Mouse (Mus musculus): ENCODE data around the gene Cela1. TPM values are rescaled to one million over a fixed set of nuclear protein-coding genes. Genes with fewer than 3 reads are reported as not detected.
A peak's percentile ranks its signal among the peaks of the same experiment; 100 is the strongest.

Cela1 gene
- 124 and 168 TPM in 2 replicates for total RNA-seq (2014; fragmentation: Nextera tagmentation)
- 87.7 and 112 TPM in 2 replicates for total RNA-seq (2017)

GRCm38 (mm10) chr15:100687430-100687971 lies at the start of gene Cela1:
Cela1 (minus strand) TSS chr15:100687921.
- no peak for ATAC-seq (replicated peaks; ENCODE audit: low FRiP score, low TSS enrichment, poor library complexity, severe bottlenecking)

DNA sequence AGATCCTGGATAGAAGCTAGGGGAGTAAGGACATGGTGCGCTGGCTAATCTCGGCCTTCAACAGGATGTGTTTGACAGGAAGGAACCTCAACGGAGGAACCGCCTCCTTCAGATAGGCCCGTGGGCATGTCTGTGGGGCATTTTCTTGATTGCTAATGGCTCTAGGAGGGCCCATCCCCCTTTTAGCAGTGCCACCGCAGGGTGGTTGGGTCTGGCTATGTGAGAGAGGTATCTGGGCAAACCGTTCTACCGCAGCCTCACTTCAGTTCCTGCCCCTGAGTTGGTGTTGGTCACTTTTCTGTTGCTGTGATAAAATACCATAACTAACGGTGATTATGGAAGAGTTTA lies 48.2 kb upstream of the Cela1 start:
- peak; percentile 37 for ATAC-seq (replicated peaks; ENCODE audit: low FRiP score, low TSS enrichment, poor library complexity, severe bottlenecking)

DNA sequence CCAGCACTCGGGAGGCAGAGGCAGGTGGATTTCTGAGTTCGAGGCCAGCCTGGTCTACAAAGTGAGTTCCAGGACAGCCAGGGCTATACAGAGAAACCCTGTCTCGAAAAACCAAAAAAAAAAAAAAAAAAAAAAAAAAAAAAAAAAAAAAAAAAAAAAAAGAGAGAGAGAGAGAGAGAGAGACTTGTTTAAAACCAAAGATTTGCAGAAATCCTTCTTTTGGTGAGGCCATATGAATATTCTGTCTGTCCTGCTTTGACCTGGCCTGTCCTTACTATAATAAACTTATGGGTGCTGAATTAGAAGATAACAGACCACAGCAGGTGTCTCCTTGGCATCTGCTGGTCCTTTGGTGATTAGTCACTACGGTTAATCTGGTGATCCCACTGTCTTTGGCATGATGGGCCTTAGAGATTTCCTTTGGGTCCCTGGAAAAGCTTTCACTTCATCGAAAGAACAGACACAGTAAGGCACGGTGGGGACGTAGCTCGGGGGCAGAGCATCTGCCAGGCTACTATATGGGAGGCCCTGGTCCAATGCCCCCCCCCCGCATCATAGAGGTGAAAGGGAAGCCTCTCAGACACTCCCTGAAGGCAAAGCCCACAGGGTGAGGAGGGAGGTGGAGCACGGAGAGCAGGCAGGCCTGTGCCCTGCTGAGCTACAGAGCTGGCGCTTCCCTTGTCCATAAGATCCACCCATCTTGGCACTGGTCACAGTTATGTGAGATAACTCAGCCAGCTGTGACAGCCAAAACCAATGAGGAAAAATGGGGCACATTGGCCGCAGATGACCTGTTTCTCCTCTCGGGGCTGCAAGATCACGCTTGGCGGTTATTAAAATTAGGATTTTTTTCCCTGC lies 47.6 kb upstream of the Cela1 start:
- ATAC-seq (replicated peaks; ENCODE audit: low FRiP score, low TSS enrichment, poor library complexity, severe bottlenecking) = peak; percentile 55

DNA sequence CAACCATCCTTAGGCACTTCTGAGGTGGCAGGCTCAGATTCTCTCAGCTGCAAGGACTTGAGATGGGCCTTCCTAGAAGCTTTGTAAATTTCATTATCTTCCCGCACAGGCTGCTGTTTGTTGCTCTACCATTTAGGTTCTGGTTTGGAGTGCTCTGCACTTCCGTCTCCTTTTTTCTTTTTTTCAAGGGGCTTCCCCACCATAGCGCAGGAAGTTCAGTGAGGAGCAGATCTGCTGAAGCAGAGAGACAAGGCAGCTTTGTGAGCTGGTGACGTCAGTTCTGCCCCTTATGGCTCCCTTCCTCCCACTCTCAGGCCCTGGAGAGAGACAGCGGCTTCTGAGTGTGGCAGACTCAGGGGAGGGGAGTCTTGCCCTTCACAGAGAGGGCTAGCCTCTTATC lies 44.9 kb upstream of the Cela1 start:
- ATAC-seq (replicated peaks; ENCODE audit: low FRiP score, low TSS enrichment, poor library complexity, severe bottlenecking) = no peak

GRCm38 (mm10) chr15:100731081-100731480 lies 43.4 kb upstream of the Cela1 start:
- no peak for ATAC-seq (replicated peaks; ENCODE audit: low FRiP score, low TSS enrichment, poor library complexity, severe bottlenecking)

DNA sequence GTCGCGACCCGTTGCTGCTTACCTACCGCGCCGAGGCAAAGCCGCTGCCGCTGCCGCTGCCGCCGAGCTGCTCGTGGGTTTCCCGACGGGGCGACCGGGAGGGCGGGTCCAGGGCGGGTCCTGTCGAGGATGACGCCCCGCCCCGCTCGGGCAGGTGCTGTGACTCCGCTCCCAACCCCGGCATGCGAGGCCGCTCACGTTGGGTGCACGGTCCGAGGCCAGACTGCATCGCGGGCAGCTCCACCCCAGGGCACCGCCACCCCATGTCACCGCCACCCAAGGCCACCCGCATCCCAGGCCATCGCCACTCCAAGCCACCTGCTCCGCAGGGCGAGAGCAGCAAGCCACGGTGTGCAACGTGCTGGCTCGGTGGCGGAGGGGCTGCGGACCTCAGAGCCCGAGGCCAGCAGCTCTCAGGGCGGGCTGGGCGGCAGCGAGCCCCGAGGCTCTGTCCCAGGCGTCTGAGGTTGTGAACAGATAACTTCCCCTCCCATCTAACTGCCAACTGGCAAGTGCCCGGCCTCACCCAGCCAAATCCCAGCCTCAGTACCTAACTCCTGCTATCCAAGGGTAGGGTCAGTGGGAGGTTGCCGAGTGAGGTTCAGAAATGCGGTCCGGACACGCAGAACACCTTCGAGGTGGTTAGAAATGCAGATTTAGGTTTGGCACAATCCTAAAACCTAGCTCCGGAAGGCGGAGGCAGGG lies 41.7 kb upstream of the Cela1 start, which contains the start of gene Galnt6:
Gene Galnt6 (minus strand): TSS at position 96 of the 705 bp plus-strand sequence.
- peak; percentile 34 for ATAC-seq (replicated peaks; ENCODE audit: low FRiP score, low TSS enrichment, poor library complexity, severe bottlenecking)

DNA sequence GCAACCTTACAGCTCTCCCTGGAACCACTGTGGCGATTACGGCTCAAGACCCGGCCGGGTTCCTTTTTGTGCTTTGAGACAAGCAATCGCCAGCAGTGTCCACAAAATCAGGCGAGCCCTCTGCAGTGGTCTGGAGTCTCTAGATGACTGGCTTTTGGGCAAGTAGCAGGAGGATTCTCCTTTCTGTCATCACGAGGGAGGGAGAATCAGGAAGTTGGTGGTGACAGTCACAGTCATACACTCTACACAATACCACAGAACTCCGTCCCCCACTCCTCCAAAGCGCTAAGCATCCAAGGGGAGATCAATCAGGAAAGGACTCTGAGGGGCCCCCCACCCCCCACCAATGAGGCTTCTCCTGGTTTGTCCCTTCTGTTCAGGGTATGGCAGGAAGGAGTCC lies 40.9 kb upstream of the Cela1 start:
- ATAC-seq (replicated peaks; ENCODE audit: low FRiP score, low TSS enrichment, poor library complexity, severe bottlenecking) = 0 out of 2 replicates have a peak, but pooled peaks have one; percentile 0

DNA sequence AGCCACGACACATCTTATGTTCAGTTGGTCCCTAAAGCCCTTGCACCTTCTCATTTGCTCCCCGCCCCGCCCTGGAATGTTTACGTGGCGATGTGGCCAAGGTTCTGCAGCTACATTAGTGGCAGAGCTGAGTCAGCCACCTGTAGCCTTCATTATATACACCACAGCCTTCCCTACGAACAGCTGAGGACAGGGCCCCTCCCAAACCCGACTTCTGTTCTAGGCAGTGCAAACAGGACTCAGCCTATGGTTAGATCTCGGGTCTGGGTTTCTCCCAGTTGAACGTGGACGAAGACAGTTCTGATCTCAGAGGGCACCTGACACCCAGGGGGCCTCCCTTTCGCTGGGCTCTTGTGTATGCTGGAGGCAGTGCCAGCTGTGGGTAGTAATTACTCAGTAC lies 40.1 kb upstream of the Cela1 start:
- no peak for ATAC-seq (replicated peaks; ENCODE audit: low FRiP score, low TSS enrichment, poor library complexity, severe bottlenecking)

GRCm38 (mm10) chr15:100726721-100727120 lies 39.0 kb upstream of the Cela1 start:
- no peak for ATAC-seq (replicated peaks; ENCODE audit: low FRiP score, low TSS enrichment, poor library complexity, severe bottlenecking)

GRCm38 (mm10) chr15:100723505-100723904 lies 35.8 kb upstream of the Cela1 start:
- no peak for ATAC-seq (replicated peaks; ENCODE audit: low FRiP score, low TSS enrichment, poor library complexity, severe bottlenecking)

- no peak for ATAC-seq (replicated peaks; ENCODE audit: low FRiP score, low TSS enrichment, poor library complexity, severe bottlenecking)
Measured at GRCm38 (mm10) chr15:100722564-100722963, 34.8 kb upstream of the Cela1 start.

DNA sequence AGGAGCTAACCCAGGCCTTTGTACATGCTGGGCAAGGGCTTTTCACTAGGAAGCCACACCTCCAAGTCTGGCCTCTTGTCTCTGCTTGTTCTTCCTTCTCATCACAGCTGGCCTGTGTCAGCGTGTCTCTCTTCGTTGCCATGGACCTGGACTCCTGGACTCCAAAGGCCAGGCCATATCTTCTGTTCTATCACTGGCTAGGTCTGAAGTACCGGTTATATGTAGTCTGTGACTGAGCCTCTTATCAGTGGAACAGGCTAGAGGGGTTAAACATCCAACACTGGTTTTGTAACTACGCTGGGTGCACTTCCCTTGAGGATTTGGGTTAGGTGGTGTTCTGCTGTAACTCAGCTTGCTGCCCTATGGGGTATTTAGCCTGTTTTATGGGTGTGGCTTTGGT lies 34.3 kb upstream of the Cela1 start:
- no peak for ATAC-seq (replicated peaks; ENCODE audit: low FRiP score, low TSS enrichment, poor library complexity, severe bottlenecking)

DNA sequence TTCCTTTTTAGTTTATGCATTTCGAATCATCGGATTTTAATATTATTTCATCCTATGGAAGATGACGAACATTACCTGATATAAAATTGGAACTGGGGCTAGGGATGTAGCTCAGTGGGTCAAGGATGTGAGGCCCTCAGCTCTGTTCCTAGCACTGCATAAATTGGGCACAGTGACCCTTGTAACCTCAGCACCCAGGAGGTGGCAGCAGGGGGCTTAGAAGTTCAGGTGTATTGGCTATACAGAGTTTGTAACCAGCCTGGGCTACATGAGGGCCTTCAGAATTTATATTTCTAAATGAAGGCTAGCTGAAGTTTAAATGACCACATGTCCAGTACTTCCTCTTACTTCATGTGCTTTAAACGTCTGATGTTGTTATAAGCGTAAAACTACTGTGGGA lies 33.7 kb upstream of the Cela1 start:
- ATAC-seq (replicated peaks; ENCODE audit: low FRiP score, low TSS enrichment, poor library complexity, severe bottlenecking) = no peak

- no peak for ATAC-seq (replicated peaks; ENCODE audit: low FRiP score, low TSS enrichment, poor library complexity, severe bottlenecking)
Measured at GRCm38 (mm10) chr15:100720066-100720465, 32.3 kb upstream of the Cela1 start.

DNA sequence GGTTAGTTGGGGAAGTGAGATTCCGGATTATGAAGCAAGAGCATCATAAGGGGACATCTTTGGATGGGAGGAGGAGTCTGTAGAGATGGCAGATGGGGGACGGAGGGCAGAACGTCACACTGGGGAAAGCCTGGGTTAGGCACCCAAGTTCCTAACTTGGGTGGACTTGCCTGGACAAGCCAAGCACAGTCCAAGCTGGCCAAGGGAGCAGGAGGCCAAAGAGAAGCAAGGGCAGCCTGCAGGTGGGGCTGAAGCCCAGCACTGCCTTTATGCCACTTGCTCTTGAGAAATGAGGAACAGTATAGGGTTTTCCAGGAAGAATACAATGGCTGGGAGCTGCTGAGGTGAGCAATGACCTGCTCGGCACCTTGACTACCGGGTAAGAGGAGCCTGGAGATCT lies 31.5 kb upstream of the Cela1 start:
- ATAC-seq (replicated peaks; ENCODE audit: low FRiP score, low TSS enrichment, poor library complexity, severe bottlenecking) = no peak

DNA sequence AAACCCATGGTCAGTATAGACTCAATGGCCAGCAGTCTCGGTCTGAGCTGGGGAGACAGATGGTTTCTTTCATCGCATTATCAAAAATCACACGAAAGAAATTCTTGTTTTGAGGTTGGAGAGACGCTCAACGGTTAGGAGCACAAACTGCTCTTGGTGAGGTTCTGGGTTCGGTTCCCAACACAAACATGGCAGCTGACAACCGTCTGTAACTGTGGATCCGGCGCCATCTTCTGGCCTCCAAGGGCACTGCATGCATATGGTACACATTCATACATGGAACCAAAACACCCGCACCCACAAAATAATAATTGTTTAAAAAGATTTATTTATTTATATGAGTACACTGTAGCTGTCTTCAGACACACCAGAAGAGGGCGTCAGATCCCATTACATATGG lies 30.9 kb upstream of the Cela1 start:
- ATAC-seq (replicated peaks; ENCODE audit: low FRiP score, low TSS enrichment, poor library complexity, severe bottlenecking) = no peak

GRCm38 (mm10) chr15:100717933-100718332 lies 30.2 kb upstream of the Cela1 start:
- no peak for ATAC-seq (replicated peaks; ENCODE audit: low FRiP score, low TSS enrichment, poor library complexity, severe bottlenecking)

GRCm38 (mm10) chr15:100715399-100715993 lies 27.8 kb upstream of the Cela1 start:
- ATAC-seq (replicated peaks; ENCODE audit: low FRiP score, low TSS enrichment, poor library complexity, severe bottlenecking) = no peak

DNA sequence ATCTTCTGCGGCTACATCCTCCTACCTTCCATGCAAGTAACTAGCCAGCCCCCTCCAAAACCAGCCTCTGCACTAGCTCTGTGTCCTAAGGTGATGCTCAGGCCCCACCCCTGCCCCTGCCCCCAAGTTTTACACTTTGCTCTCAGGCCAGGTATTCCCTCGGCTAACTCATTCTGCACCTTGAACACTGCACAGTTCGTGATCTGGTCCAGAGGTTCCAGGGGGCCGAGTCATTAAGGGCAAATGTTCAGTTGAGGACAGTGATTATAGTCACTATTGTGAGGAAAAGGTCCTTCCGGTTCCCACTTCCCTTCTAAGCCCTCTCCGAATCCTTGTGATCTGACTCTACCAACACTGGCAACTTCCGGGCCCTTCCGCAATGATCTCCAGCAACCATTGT lies 26.7 kb upstream of the Cela1 start:
- ATAC-seq (replicated peaks; ENCODE audit: low FRiP score, low TSS enrichment, poor library complexity, severe bottlenecking) = no peak

DNA sequence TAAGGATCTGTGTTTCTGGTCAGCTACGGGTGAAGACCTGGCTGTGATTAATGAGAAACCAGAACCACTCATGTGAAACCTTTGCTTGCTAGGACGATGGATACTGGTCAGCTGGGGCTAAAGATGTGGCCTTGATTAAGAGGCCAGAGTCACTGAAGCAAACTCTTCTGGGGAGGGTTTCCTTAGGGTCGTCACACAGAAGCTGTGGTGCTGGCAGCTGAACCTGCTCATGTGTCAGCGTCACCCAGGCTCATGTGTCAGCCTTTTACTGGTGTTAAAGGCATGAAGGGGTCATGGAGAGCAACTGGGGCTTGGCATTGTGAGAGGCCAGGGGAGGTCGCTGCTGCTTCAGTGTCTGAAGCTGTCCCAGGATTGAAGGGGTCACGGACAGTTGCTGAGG lies 23.1 kb upstream of the Cela1 start:
- ATAC-seq (replicated peaks; ENCODE audit: low FRiP score, low TSS enrichment, poor library complexity, severe bottlenecking) = no peak
